Mouse (Mus musculus): ENCODE data around the gene Rsrp1.
A peak's percentile ranks its signal among the peaks of the same experiment; 100 is the strongest.

- peak; percentile 96 for TF ChIP-seq CTCF (IDR thresholded peaks at IDR 0.05)
- no peak for TF ChIP-seq POLR2A (IDR thresholded peaks at IDR 0.05; ENCODE audit: insufficient read depth, low read depth, low read length)
- 0 out of 2 replicates have a peak, but pooled peaks have one; percentile 24 for TF ChIP-seq EP300 (IDR thresholded peaks at IDR 0.05; ENCODE audit: insufficient read depth, low read depth, low read length)
Measured at GRCm38 (mm10) chr4:134913413-134913812, 10.0 kb upstream of the Rsrp1 start.

All from heart, adult 2 months (tissue).